Mouse (Mus musculus) brain, adult 2 months (tissue): ENCODE measurements at regions not wholly inside any gene's neighbourhood (a gene's known extent, or its start where the extent isn't known, plus 50 kb on each side); places are given as distances from the start of the nearest gene placed in this dataset.

ENCODE experiments used
- DNase-seq: peaks from one replicate; pipeline ENCODE4 v3.0.0; 2011; ENCODE audit warnings: low read depth, low spot score

- peak; percentile 52 for DNase-seq
Measured at GRCm38 (mm10) chr5:43130901-43131557, 101.9 kb upstream of the Cpeb2 start.

DNA sequence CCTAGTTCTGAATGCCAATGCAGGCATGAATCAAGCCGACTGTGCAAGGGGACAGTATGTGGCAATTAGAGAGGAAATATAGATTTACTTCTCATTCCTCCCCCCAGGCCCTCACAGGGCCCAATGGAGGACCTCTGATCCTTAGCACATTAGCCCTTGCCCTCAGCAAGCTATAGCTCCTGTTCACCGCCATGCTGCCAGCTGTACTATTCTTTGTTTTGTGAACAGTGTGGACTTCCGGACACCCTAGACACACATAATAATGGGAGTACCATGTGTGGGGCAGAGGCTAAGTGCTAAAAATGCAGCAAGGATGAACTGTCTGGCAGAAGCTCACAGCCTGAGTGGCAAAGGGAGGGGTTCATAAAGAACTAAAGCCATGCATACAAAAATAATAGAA lies 99.3 kb upstream of the Cpeb2 start:
- no peak for DNase-seq

GRCm38 (mm10) chr5:43136142-43136541 lies 96.8 kb upstream of the Cpeb2 start:
- DNase-seq, result no peak

DNA sequence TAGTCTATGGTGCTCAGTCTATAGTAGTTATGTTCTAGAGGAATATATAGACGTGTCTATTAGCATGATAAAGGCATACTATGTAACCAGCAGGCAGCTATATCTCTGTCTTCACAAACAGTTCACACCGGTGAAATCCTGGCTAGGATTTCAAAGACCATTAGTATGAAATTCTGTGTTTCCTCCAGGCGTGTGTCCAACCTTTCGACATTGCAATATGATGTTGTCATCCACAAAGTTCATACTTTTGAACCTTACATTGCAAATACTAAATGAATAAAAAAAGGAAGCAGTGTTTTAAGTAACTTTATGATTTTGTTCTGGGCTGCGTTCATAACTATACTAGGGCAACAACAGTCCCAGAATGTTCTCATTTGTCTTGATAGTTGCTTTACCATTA lies 95.2 kb upstream of the Cpeb2 start:
- no peak for DNase-seq

- DNase-seq, result no peak
Measured at GRCm38 (mm10) chr5:43138931-43139486, 94.0 kb upstream of the Cpeb2 start.

DNA sequence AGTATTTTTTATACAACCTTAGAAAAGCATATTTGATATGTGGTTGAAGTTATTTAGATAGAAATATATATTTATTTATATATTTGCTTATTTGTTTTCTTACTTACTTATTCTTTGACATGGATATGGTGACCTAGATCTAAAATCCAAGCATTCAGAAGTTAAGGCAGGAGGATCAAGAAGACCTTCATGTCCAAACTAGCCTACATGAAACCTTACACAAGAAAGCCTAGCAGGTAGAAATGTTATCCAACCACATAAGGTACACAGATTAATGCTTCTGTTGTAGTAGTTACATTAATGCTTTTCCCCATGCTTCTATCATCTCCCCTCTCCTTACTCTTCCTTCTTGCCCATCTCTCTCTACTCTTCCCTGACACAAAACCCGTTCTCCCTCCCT lies 93.2 kb upstream of the Cpeb2 start:
- DNase-seq, result no peak

- no peak for DNase-seq
Measured at GRCm38 (mm10) chr5:43145939-43146338, 87.0 kb upstream of the Cpeb2 start.

DNA sequence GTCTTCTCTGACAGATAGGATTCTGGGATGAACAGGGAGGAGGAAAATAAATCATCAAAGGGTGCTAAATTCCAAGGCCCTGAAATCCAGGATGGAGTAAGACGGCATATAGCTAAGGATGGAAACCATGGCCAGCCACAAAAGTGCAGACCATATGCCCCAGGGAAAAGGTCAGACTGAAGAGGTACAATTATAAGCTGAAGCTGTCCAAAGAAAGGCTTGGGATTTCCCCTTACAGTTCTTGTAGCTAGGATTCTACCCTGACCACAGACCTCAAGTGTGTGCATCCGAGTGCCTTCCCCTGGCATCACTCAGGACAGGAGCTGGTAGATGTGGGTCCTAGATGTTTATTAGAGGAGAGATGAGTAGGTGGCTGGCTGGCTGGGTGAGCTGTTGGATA lies 86.0 kb upstream of the Cpeb2 start:
- no peak for DNase-seq

DNA sequence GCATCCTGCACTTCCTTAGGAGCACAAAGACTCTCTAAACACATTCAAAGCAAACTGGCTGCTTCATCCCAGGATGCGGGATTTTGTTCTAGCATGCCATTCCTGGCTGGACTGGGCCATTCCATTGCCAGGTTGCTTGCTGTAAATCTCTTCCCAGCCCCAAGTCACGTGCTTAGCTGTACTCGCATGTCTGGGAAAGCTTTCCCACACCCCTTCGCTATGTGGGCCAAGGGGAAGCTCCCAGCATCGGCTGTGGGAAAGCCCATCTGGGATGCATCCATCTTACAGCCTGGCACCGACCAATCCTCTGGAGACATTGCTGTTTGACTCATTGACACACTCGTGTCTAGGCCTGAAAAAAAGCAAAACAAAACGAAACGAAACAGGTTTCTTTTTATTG lies 84.5 kb upstream of the Cpeb2 start:
- DNase-seq, result peak; percentile 16

- DNase-seq, result peak; percentile 59
Measured at GRCm38 (mm10) chr5:43149559-43149958, 83.4 kb upstream of the Cpeb2 start.

DNA sequence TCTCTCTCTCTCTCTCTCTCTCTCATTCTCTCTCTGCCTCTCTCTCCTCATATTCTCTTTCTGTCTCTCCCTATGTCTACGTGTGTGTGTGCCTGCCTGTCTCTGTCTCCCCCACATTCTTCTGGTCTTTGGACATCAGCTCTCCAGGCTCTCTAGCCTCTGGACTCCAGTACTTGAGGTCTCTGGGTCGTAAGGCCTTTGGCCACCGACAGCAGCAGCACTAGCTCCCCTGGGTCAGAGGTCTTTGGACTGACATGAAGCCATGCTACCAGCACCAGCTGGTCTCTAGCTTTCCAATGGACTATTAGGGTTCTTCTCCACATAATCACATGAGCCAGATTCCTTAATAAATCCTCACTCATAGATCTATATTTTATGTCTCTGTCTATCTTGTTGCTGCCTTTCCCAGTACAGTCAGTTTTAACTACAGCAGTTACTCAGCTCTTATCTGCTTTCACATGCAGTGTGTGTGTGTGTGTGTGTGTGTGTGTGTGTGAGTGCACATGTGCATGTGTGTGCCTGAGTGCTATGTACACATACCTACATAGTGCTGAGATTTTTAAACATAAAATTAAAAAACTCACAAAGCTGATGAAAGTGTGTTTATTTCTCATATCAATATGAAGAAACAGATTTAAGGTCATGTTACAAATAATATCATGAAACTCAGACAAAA lies 81.7 kb upstream of the Cpeb2 start:
- DNase-seq, result no peak

GRCm38 (mm10) chr5:43152119-43152611 lies 80.8 kb upstream of the Cpeb2 start:
- DNase-seq, result peak; percentile 57

GRCm38 (mm10) chr5:43152881-43153280 lies 80.1 kb upstream of the Cpeb2 start:
- no peak for DNase-seq

DNA sequence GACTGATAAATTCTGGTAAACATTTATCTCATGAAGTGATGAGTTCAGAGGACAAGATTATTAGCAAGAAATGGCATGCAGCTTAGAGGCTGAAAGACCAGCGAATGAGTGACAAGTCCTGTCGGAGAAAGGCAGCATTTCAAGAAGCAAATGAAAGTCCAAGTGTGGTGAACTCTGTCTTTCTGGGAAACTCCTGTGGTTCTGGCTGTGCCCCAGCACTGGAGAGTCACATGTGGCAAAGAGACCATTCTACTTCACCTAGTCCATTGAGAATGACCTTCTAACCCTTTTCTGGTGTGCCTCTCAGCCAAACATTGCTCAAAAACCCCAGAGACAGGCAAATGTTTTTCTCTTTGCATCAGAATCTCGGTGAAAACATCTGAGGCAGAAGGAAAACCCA lies 76.2 kb upstream of the Cpeb2 start:
- no peak for DNase-seq

DNA sequence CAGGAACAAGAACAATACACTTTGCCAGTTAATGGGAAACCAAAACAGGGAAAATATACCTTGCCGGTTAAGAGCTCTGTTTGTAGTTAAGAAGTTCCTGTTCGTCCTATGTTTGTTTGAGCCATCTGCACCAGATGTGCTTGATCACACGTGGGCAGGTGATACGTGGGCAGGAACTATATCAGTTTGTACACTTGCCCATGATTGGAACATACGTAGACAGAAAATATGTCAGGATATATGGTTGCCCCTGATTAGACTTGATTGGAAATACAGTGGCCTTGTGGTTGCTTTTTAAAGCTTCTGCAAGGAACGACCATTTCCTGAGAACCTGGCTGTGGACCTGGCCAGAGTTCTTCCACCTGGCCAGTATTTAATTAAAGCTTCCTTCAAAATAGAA lies 72.8 kb upstream of the Cpeb2 start:
- DNase-seq, result no peak

DNA sequence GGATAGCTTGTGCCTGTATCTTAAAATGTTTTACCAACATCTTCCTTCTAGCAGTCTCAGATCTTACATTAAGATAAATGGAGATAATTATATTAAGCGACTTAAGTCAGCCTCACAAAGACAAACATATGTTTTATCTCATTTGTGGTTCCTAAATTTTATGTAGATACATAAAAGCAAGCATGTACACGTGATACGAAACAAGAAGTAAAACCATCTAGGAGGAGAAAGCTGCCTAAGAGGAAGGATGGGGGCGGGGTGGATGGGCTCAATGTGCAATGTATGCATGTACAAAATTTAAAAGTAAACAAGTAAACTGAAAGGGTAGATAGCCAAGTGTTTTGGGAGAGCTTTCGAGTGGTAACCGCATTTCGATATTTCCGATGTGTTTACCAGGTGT lies 51.5 kb upstream of the Cpeb2 start:
- no peak for DNase-seq
